Mouse (Mus musculus): ENCODE measurements around the gene Traf1.

DNA sequence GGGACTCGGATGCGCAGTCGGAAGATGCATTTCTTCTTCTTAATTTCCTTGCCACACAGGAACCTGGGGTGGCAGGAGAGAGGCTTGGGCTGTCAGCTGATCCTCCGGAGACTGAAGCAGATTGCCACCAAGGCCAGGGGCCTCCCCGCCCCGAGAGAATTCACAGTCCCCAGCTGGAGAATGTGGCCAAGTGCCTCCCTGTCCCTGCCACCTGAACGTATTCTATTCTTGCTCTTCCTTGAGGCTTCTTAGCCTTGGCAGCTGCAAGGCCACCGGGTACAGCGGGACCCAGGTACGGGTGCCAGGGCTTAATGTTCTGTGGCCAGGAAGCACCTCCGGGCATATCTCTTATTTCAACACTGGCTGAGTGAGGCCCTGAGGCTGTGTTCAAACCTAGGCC, 61.9 kb downstream of the Traf1 start:
- TF ChIP-seq POLR2A (IDR thresholded peaks at IDR 0.05; ENCODE audit: insufficient read length, low read depth) (no peak), E2F4 (IDR thresholded peaks at IDR 0.05; ENCODE audit: insufficient read depth) (no peak), MYOG (IDR thresholded peaks at IDR 0.05; ENCODE audit: control insufficient read depth in 1 of 3, insufficient read depth in 1 of 3, insufficient read length in 2 of 3, low read depth in 2 of 3) (no peak), TCF12 (IDR thresholded peaks at IDR 0.05; ENCODE audit: insufficient read depth, poor library complexity, severe bottlenecking) (no peak), USF1 (IDR thresholded peaks at IDR 0.05; ENCODE audit: low read depth) (no peak), MYOD1 (IDR thresholded peaks at IDR 0.05; ENCODE audit: control insufficient read depth in 1 of 3, insufficient read length in 2 of 3, low read depth in 2 of 3) (no peak), MAX (IDR thresholded peaks at IDR 0.05; ENCODE audit: low read depth) (no peak), REST (IDR thresholded peaks at IDR 0.05; ENCODE audit: insufficient read depth, insufficient read length) (no peak), POLR2AphosphoS2 (IDR thresholded peaks at IDR 0.05; ENCODE audit: insufficient read length, low read depth) (no peak), CEBPB (IDR thresholded peaks at IDR 0.05; ENCODE audit: insufficient read depth, poor library complexity, severe bottlenecking) (no peak)

Data from myocyte (in vitro differentiated cells).